Mouse (Mus musculus): Measurements from ENCODE around the gene Ccr9.

DNA sequence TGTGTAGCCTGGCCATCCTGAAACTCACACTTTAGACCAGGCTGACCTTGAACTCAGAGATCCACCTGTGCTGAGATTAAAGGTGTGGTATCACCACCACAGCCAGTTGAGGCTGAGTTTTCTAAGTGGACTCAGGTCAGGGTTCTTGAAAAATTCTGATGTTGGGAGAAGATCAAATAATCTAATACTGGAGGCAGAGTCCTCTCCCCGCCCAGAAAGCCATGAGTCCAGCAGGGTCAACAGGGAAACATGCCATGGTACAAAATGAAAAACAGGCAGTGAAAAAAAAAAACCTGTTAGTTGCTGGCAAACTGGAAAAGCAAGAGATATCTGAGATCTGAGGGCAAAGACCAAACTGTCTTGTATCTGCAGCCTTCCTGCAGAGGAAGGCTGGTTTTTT, 38.1 kb upstream of the Ccr9 start:
- TF ChIP-seq CTCF (IDR thresholded peaks at IDR 0.05; ENCODE audit: low read depth) (no peak), EP300 (IDR thresholded peaks at IDR 0.05; ENCODE audit: low read depth) (no peak)

All from liver, postnatal 0 days (tissue).